Mouse (Mus musculus): ENCODE measurements around the gene Csrnp3.

DNA sequence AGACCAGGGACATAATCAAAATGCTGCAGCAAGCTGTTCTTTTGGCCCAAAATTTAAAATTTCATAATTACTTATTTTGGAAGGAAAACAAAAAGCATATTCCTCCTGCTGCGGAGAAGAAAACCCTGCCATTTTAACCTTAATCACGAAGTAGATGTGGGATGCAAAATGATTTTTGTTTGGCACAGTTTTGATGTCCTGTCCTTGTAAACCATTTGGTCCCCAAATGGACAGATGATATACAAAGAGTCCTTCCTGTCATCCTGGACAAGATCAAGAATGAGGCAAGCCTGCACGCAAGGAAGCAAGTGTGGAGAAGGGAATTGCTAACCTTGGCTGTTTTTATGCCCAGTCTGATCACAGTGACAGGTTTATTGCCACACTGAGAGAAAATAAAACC lies 46.0 kb downstream of the Csrnp3 start:
- TF ChIP-seq CTCF (IDR thresholded peaks at IDR 0.05; ENCODE audit: borderline replicate concordance, control insufficient read depth, extremely low read depth, insufficient read depth, low read length, poor library complexity) (no peak), POLR2A (IDR thresholded peaks at IDR 0.05; ENCODE audit: control insufficient read depth, extremely low read depth, insufficient read depth, low read length, poor library complexity) (no peak)
